Mouse (Mus musculus) embryonic facial prominence, embryonic 12.5 days (tissue): ENCODE results near the gene Frmd4a. TPM values are rescaled to one million over a fixed set of nuclear protein-coding genes. Genes with fewer than 3 reads are reported as not detected.

ENCODE experiments used
- ATAC-seq: fragments of 200-750 bp; cut with Nextera tagmentation; 2 replicates; pipeline ENCODE4 v1.8.0; 2017; ENCODE audit not compliant: insufficient number of reproducible peaks, insufficient read depth, low FRiP score, low TSS enrichment
- H3K27ac ChIP-seq: fragments of 300-500 bp; sonication (generic); 2 replicates; pipeline ENCODE4 v1.5.1; 2016; ENCODE audit warnings: mild to moderate bottlenecking
- H3K27me3 ChIP-seq: fragments of 300-500 bp; sonication (generic); 2 replicates; pipeline ENCODE4 v1.6.1; 2016; ENCODE audit warnings: mild to moderate bottlenecking, moderate library complexity
- H3K36me3 ChIP-seq: fragments of 300-500 bp; sonication (generic); 2 replicates; pipeline ENCODE4 v1.6.1; 2016; ENCODE audit warnings: mild to moderate bottlenecking
- H3K4me1 ChIP-seq: fragments of 300-500 bp; sonication (generic); 2 replicates; pipeline ENCODE4 v1.6.1; 2016
- H3K4me2 ChIP-seq: fragments of 300-500 bp; sonication (generic); replicated peaks from 2 replicates; pipeline ENCODE4 v1.6.1; 2016; ENCODE audit warnings: mild to moderate bottlenecking, moderate library complexity
- H3K4me3 ChIP-seq: fragments of 300-500 bp; sonication (generic); 2 replicates; pipeline ENCODE4 v1.5.1; 2016; ENCODE audit warnings: mild to moderate bottlenecking
- H3K9ac ChIP-seq: fragments of 300-500 bp; sonication (generic); 2 replicates; pipeline ENCODE4 v1.6.1; 2016; ENCODE audit warnings: mild to moderate bottlenecking, moderate library complexity
- H3K9me3 ChIP-seq: fragments of 300-500 bp; sonication (generic); 2 replicates; pipeline ENCODE4 v1.6.1; 2016; ENCODE audit warnings: mild to moderate bottlenecking, moderate library complexity
- WGBS: fragments of 180-500 bp; shearing (Covaris S2); methylation state at CpG from one replicate; pipeline ENCODE4 v1.1.7; 2016; 5-methylcytosine and 5-hydroxymethylcytosine counted together
- polyA plus RNA-seq: library from polyadenylated mRNA; unstranded; fragments of >200 nt; fragmentation: Nextera tagmentation; extraction: Ambion mirVana; gene quantifications from 2 replicates; pipeline ENCODE4 v1.2.1, GENCODE M21; 2016

Gene Frmd4a
- polyA plus RNA-seq, 1 experiment from 2014 or later, result 58.7 TPM

DNA sequence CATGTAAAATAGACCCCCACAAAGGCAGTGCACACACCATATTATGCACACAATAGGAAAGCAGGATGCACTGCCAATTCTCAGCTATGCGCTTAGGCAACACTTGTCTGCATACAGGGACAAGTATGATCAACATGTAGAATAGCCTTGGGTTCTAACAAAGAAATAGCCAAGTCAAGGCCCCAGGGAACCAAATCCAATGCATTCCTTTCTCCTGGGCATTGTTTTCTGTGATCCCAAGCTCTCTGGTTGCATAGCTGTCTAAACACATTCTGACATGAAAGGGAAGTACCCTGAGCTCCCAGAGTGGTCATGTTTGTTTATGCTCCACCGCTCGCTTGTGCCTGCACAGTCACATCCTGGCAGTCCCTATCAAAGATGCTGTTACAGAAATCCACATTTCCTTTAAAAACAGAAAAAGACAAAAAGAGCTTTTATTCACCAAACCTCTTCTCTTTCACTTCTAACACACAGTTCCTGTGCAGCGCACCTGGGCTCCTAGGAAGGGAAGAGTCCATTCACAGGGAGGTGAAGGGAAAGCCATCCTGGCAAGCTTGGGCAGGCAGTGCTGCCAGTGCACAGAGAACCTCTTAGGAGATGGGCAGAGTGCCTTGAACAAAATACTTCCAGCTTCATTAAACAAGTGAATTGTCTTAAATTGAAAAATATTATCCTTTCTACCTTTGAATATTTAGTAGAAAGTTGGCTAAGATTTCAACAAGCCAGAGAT is 124.9 kb downstream of the Frmd4a start:
- no peak overlapping the region for H3K4me2 ChIP-seq
- 49% methylated on average over 4 of the region's 4 CpGs for WGBS
- no peaks in the 10 kb centered on the region for H3K36me3 ChIP-seq

DNA sequence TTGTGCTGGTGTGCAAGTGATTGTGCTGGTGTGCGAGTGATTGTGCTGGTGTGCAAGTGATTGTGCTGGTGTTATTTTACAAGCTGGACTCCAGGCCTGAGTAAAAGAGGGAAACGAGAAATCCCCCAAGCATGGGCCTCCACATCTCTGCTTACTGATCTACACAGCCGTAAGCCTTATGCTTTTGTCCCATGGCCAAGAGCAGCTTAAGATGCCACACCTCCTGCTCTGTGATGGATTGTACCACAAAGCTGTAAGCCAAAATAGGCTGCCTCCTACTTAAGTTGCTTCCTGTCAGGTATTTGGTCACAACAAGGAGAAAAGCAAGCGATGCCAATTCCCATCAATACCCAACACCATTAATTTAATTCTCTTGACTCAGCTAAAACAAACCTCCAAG is 126.9 kb downstream of the Frmd4a start:
- H3K4me2 ChIP-seq, result no peak overlapping the region
- 69% methylated on average over 4 of the region's 4 CpGs for WGBS
- no peak overlapping the region for H3K27ac ChIP-seq
- no peak overlapping the region for H3K4me3 ChIP-seq
- no peak for ATAC-seq
- H3K9me3 ChIP-seq, result no peaks in the 10 kb centered on the region
- no peak overlapping the region for H3K9ac ChIP-seq
- H3K27me3 ChIP-seq, result no peaks in the 10 kb centered on the region
- H3K4me1 ChIP-seq, result peaks cover 6% of the 10 kb centered on the region; the same call in 1 of the 2 replicates
- H3K36me3 ChIP-seq, result no peaks in the 10 kb centered on the region

More for the DNA sequence above, 124.9 kb downstream of the Frmd4a start:
- Histone ChIP-seq H3K9me3 (no peaks in the 10 kb centered on the region), H3K9ac (no peak overlapping the region), H3K4me1 (peaks cover 6% of the 10 kb centered on the region; the same call in 1 of the 2 replicates), H3K4me3 (no peak overlapping the region), H3K27ac (no peak overlapping the region), H3K27me3 (no peaks in the 10 kb centered on the region)
- ATAC-seq, result no peak

DNA sequence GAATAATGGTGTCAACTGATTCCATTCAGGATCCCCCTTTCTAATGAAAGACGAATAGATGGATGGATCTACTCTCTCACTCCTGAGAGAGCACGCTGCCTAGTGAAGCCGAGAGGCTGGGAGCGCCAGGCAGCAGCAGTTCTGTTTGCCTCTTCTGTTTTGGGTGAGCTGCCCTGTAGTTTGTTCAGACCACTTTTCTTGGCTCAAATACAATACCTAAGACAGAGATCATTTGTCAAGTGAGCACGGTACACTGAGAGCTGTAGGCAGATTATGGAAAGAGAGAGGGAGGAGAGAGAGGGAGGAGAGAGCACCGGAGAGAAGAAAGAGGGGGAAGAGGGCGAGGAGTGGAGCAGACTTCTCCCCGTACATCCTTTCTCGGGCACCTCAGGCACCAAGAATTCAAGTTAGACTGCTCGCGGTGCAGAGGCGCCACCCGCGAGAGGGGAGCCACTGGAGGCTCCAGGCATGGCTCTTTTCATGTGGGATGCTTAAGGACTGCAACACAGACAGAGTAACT is 135.1 kb downstream of the Frmd4a start:
- Histone ChIP-seq H3K4me2 (peak overlapping the region; percentile 70), H3K36me3 (no peaks in the 10 kb centered on the region), H3K9ac (peak overlapping the region; percentile 47), H3K4me3 (peak overlapping the region; percentile 47), H3K9me3 (no peaks in the 10 kb centered on the region), H3K4me1 (peaks cover 16% of the 10 kb centered on the region), H3K27ac (peak overlapping the region; percentile 71), H3K27me3 (no peaks in the 10 kb centered on the region)
- WGBS, result 3% methylated on average over 14 of the region's 14 CpGs
- peak; percentile 29; the same call in 1 of the 2 replicates for ATAC-seq

DNA sequence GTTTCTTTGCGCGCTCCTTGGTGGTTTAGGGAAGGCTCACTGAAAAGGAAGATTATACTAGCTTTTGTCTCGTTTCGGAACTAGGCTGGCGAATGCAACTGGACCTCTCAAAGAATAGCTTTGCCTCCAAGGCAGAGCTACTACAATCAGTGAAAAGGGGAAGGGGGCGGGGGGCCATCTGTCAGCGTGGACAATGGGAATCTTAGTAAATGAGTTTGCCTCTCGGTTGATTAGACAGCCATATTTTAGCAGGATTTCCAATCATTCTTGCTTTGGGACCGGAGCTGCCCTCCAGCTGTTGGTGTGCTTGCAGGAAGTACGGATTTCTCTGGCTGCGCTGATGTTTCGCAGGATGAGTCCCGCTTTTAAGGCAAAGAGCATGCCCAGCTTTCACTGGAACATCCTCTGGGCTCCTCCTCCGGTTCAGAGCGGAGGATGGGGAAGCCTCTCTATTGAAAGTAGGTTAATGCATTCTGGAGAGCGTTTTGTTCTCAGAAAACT is 135.7 kb downstream of the Frmd4a start:
- Histone ChIP-seq H3K9me3 (no peaks in the 10 kb centered on the region), H3K4me3 (peak overlapping the region; percentile 47), H3K9ac (peak overlapping the region; percentile 47), H3K27ac (peak overlapping the region; percentile 71), H3K36me3 (no peaks in the 10 kb centered on the region), H3K4me2 (peak overlapping the region; percentile 70), H3K4me1 (peaks cover 16% of the 10 kb centered on the region), H3K27me3 (no peaks in the 10 kb centered on the region)
- 3% methylated on average over 16 of the region's 16 CpGs for WGBS
- no peak for ATAC-seq

DNA sequence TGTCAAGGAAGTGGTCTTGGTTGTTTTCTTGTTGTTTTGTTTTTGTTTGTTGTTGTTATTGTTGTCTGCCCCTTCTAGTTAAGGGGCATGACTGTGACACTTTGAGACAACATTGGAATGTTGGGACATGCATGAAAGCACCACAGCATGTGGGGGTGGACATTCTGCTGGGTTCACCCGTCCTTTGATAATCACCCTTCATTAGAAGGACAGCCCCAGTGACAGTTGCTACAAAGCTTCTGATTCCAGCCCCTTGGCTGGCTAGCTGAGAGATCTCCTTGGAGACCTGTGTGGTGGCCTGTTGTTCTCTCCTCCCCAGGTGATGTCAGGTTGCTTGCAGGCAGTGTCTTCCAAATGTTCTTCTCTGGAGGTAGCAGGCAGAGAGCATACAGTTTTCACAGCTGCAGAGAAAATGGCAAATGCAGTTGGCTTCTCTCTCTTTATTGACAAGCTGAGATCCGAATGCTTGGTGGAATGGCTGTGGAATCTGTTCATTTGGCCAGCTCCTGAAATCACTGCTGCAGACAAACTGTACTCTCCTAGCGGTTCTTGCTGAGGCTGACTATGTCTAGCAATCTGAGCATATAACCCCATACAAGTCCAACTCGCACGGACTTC is 136.6 kb downstream of the Frmd4a start:
- Histone ChIP-seq H3K9me3 (no peaks in the 10 kb centered on the region), H3K9ac (no peak overlapping the region), H3K27ac (no peak overlapping the region), H3K36me3 (no peaks in the 10 kb centered on the region), H3K4me1 (peaks cover 16% of the 10 kb centered on the region), H3K4me2 (peak overlapping the region; percentile 70), H3K27me3 (no peaks in the 10 kb centered on the region), H3K4me3 (0 out of 2 replicates have a peak overlapping the region, but pooled peaks have one; percentile 47)
- 64% methylated on average over 5 of the region's 5 CpGs for WGBS
- no peak for ATAC-seq

DNA sequence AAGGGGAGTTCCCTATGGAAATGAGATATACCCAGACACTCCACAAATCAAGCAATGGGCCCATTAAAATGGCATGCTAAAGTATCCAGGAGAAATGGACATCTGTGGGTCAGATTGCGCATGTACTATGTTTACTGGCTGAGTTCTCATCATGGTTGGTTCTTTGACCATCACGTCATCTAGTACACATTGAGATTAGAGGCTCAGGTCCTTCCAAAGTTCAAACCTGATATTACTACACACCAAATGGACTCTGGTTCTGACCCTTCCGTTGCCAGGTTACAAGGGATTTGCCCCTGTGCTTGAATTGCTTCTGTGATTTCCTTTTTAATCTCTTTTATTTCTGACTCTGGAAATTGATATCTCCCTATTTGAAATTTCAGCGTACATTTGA is 137.1 kb downstream of the Frmd4a start:
- peak overlapping the region; percentile 70; the same call in 1 of the 2 replicates for H3K4me2 ChIP-seq
- H3K27ac ChIP-seq, result no peak overlapping the region
- ATAC-seq, result no peak

DNA sequence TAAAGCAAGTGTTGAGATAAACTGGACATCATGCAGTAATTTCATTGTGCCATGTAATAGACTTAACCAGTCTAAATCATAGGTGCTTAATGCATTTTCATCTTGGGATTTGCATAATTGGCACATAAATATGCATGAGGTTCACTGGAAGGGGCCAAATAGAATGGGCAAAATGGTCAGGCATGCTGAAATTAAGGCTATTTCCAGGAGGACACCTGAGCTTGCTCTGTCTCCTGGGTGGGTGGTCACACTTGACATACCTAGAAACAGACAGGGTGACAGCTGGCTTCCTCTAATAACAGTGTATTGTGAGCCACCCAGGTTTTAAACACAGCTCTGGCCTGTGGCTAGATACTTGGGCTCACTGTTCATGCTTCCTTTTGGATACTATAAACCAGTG is 137.9 kb downstream of the Frmd4a start:
- H3K27ac ChIP-seq, result no peak overlapping the region
- H3K27me3 ChIP-seq, result no peaks in the 10 kb centered on the region
- no peak overlapping the region for H3K4me2 ChIP-seq
- H3K9ac ChIP-seq, result no peak overlapping the region
- H3K9me3 ChIP-seq, result no peaks in the 10 kb centered on the region
- H3K4me3 ChIP-seq, result no peak overlapping the region
- no peaks in the 10 kb centered on the region for H3K36me3 ChIP-seq
- ATAC-seq, result no peak
- H3K4me1 ChIP-seq, result peaks cover 16% of the 10 kb centered on the region

More for the DNA sequence above, 137.1 kb downstream of the Frmd4a start:
- Histone ChIP-seq H3K4me1 (peaks cover 16% of the 10 kb centered on the region), H3K9me3 (no peaks in the 10 kb centered on the region), H3K27me3 (no peaks in the 10 kb centered on the region), H3K4me3 (no peak overlapping the region), H3K36me3 (no peaks in the 10 kb centered on the region), H3K9ac (no peak overlapping the region)
- WGBS, result 79% methylated on average over 4 of the region's 4 CpGs

DNA sequence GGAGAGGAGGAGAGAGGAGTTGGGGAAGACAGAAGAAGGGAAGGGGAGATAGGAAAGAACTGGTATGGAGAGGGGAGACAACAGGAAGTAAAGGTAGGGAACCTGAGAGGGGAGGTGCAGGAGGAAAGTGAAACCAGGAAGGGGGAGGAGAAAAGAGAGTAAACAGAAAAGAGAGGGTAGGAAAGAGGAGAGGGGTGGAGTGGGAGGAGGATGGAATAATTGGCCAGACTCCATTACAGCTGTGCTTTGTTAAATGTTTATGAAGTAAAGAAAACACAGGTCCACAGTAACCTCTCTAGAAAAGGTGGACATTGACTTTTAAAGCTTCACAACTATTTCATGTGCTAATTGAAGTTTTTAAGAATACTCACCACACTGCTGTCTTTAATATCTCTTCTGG is 139.0 kb downstream of the Frmd4a start:
- no peak overlapping the region for H3K4me3 ChIP-seq
- ATAC-seq, result no peak
- H3K27ac ChIP-seq, result no peak overlapping the region
- no peaks in the 10 kb centered on the region for H3K9me3 ChIP-seq
- no peaks in the 10 kb centered on the region for H3K36me3 ChIP-seq
- peaks cover 16% of the 10 kb centered on the region for H3K4me1 ChIP-seq
- H3K4me2 ChIP-seq, result no peak overlapping the region
- no peak overlapping the region for H3K9ac ChIP-seq
- no peaks in the 10 kb centered on the region for H3K27me3 ChIP-seq

DNA sequence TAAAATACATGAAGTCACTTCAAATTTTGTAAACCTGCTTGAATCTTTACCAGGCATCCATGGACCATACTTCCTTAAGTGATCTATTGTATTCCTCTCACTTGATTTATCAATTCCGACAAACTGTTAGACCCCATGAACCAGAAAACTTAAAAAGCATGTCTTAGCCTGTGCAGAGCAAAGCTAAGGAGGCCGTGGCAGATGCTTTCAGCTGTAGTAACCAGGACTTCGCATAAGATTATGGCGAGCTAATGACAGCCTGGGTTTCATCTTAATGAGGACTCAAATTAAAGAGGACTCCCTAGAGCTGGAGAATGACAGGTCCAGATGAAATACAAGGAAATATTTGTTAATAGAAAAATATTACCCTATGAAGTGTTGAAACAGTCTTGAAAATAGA is 139.9 kb downstream of the Frmd4a start:
- no peak overlapping the region for H3K9ac ChIP-seq
- no peaks in the 10 kb centered on the region for H3K27me3 ChIP-seq
- H3K4me1 ChIP-seq, result peaks cover 16% of the 10 kb centered on the region
- no peaks in the 10 kb centered on the region for H3K36me3 ChIP-seq
- no peaks in the 10 kb centered on the region for H3K9me3 ChIP-seq
- no peak overlapping the region for H3K4me2 ChIP-seq
- no peak overlapping the region for H3K4me3 ChIP-seq
- 68% methylated on average over 4 of the region's 4 CpGs for WGBS
- H3K27ac ChIP-seq, result no peak overlapping the region
- ATAC-seq, result no peak

DNA sequence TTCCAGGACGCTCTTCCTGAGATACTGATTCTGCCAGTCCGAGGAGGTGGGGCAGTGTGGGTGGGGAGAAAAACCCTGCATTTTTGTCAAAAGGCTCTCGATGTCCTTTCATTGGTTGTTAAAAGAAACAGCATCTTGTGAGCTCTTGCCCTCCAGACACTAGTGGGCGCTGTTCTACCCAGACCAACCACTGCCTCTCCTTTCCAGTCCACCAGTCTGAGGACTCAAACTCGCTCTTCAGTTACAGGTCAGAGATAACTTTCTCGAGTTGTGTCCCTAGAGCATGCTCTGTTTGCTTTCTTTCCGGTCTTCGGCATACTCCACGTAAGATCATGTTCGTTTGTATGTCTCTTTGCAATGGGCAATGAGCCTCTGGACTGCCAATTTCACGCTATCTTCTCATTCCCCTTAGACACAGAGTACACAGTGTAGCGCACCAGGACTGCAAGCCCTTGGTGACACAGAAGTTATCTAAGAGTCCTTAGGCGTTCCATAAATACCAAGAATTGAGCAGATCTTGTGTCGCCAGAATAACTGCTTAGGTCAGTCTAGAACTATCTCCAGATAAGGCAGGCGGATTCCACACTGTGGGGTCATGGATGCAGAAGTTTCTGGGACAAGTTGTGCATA is 142.2 kb downstream of the Frmd4a start:
- Histone ChIP-seq H3K4me2 (no peak overlapping the region), H3K4me1 (peaks cover 8% of the 10 kb centered on the region; the same call in 1 of the 2 replicates), H3K4me3 (no peak overlapping the region), H3K27ac (no peak overlapping the region), H3K36me3 (no peaks in the 10 kb centered on the region), H3K27me3 (no peaks in the 10 kb centered on the region), H3K9me3 (no peaks in the 10 kb centered on the region), H3K9ac (no peak overlapping the region)
- ATAC-seq, result no peak
- WGBS, result 79% methylated on average over 15 of the region's 15 CpGs

DNA sequence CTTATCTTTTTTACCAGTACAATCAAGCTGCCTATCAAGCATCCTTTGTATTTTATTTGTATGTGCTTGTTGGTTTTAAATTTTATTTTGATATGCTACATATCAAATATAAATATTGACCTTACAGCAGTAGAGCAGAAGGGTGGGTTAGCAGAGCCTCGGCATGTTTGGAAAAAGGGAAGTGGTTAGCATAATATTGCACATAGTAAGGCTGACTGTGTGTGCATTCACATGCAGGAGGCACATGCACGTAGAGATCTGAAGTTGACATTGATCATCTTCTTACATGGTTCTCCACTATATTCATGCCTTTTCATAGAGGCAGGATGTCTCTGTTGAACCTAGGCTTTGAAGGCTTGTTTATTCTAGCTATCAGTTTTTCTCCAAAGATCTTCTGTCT is 148.7 kb downstream of the Frmd4a start:
- Histone ChIP-seq H3K9me3 (no peaks in the 10 kb centered on the region), H3K4me1 (no peaks in the 10 kb centered on the region), H3K36me3 (no peaks in the 10 kb centered on the region), H3K27ac (no peak overlapping the region), H3K9ac (no peak overlapping the region), H3K4me2 (no peak overlapping the region), H3K4me3 (no peak overlapping the region), H3K27me3 (no peaks in the 10 kb centered on the region)
- no peak for ATAC-seq
- WGBS, result 84% methylated on average over 2 of the region's 2 CpGs
